Mouse (Mus musculus) splenic B cell, adult 2 months (primary cell): ENCODE data around the gene Ldhb.

Experiments used
- DNase-seq: peaks from one replicate; pipeline ENCODE4 v3.0.0-alpha.2; 2011; ENCODE audit warnings: low read depth, low spot score
- H3K27me3 ChIP-seq: 2 replicates; pipeline ENCODE4 v1.6.1; 2012; ENCODE audit warnings: mild to moderate bottlenecking, low read length, moderate library complexity, mixed read lengths; ENCODE audit not compliant: control insufficient read depth, poor library complexity, insufficient read depth, severe bottlenecking
- H3K36me3 ChIP-seq: 2 replicates; pipeline ENCODE4 v1.6.1; 2012; ENCODE audit warnings: mild to moderate bottlenecking, low read length, moderate library complexity, mixed read lengths; ENCODE audit not compliant: control insufficient read depth, poor library complexity, insufficient read depth, severe bottlenecking

Ldhb gene

DNA sequence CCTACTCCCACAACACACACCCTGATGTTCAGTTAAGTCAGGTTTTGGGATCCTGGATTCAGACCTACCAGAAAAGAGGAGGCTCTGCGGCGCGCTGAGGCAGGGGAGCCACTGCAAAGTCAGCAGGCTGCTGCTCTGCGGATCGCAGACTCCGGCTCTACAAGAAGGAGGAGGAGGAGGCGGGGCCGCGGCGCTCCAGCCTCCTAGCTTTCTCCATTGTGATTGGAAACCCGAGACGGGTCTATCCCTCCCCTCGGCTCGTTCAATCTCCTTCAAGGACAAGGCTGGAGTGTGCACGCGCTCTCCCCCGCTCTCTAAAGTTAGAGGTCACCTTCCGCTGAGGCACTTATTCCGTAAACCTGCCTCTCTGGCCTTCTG lies at the start of gene Ldhb:
Gene Ldhb (minus strand): TSS at position 173 of the 378 bp plus-strand sequence.
- DNase-seq: no peak
- Histone ChIP-seq H3K27me3 (peaks cover 3% of the 10 kb centered on the region; the same call in 1 of the 2 replicates), H3K36me3 (no peaks in the 10 kb centered on the region)

DNA sequence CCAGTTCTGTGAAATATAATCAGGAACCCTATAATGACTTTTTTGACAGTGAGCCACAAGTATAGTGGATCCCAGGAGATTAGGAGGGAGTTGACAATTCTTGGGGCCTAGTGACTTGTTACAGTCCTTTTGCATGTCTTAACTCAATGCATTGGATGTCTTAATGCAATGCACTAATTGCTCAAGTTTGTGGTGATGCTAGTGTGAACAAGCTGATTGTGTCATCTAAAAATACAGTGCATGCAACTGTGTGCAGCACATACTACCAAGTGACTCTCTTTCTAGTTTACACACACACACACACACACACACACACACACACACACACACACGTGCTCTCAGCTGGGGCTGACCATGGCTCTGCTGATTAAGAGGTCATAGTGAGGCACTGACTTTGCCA lies 48.2 kb upstream of the Ldhb start:
- H3K27me3 ChIP-seq: no peaks in the 10 kb centered on the region
- DNase-seq: no peak
- no peaks in the 10 kb centered on the region for H3K36me3 ChIP-seq

DNA sequence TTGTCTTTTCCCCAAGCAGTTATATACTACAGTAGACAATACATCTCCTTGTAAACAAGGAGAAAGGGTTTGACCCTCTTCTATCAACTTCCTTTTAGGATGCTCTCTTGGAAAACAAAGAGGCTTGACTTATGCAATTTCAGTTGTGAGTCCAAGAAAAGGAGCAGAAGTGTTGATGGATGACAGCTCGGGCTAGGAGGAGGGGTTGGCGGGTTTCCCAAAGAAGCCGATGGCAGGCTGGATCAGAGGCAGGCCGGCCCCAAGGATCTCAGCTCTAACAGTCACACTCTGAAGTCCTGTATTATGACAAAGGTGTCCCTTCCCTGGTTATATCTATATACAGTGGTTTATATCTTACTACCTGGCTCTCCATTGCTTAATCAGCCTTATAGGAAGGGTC lies 43.7 kb upstream of the Ldhb start:
- H3K27me3 ChIP-seq: no peaks in the 10 kb centered on the region
- no peaks in the 10 kb centered on the region for H3K36me3 ChIP-seq
- no peak for DNase-seq

DNA sequence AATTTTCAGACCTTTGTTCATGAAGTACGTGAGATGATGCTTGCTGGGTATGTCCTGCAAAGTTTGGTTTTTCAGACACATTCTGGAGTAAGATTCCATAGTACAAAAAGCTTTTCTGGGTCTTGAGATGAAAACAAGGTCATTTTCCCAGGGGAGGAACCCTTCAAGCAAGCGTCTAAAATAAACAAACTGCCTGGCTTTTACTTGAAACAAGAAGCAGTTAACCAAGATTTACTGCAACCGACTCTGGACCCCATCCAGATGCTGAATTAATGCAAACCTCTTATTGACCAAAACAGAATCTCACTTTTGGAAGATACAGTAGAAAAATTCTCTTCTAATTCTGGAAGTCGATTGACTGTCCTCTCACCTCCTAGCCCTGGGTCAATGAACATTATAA lies 43.1 kb upstream of the Ldhb start:
- no peaks in the 10 kb centered on the region for H3K27me3 ChIP-seq
- DNase-seq: no peak
- H3K36me3 ChIP-seq: no peaks in the 10 kb centered on the region

DNA sequence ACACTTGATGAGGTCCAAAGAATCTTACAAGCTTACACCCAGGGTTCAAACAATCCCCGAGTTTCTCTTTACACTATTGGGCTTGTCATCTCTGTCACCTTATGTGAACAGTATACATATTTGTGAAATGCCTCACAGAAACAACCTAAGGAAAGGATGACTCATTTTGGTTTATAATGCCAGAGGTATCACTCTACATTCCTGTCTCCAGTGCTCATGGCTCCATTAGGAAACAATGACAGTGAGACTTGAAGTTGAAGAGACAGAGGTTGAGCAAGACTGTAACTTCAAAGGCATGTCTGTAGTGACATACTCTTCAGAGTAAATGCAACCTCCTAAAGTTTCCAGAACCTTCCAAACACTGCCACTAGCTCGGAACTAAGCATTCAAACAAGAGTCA lies 40.6 kb upstream of the Ldhb start:
- DNase-seq: no peak
- H3K36me3 ChIP-seq: no peaks in the 10 kb centered on the region
- no peaks in the 10 kb centered on the region for H3K27me3 ChIP-seq

DNA sequence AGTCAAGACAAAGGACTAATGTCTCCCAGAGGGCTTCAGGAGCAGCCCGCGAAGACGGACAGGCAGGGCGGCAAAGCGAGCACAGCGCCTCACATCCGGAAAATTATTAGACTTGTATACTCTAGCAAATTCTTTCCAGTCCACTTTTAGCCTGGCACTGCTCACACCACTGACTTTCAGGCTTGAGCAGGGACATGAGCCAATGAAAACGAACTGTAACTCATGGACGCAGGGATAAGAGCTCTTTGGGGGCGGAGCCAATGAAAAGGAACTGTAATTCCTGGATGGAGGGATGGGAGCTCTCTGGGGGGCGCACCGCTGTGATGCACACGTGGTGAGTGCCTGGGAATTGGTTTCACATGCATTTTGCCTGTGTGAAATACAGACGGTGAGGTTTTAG lies 37.4 kb upstream of the Ldhb start:
- Histone ChIP-seq H3K27me3 (no peaks in the 10 kb centered on the region), H3K36me3 (no peaks in the 10 kb centered on the region)
- no peak for DNase-seq

DNA sequence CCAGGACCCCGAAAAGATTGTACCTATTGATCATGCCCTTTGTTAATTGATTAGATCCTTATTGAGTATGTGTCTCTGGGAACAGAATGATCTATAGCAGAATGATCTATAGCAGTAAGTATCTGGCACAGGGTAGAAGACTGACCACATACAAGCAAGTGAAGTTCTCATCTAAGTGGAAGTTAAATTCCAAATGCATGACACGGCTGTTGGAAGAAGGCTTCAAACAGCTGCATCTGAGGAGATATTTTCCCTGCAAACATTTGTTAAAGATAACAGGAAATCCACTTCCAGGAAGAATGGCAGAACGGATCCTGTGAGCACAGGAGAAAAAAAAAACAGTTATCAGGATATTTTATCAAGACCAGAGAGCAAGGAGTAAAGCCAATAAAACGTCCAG lies 35.9 kb upstream of the Ldhb start:
- DNase-seq: no peak
- Histone ChIP-seq H3K27me3 (no peaks in the 10 kb centered on the region), H3K36me3 (no peaks in the 10 kb centered on the region)

DNA sequence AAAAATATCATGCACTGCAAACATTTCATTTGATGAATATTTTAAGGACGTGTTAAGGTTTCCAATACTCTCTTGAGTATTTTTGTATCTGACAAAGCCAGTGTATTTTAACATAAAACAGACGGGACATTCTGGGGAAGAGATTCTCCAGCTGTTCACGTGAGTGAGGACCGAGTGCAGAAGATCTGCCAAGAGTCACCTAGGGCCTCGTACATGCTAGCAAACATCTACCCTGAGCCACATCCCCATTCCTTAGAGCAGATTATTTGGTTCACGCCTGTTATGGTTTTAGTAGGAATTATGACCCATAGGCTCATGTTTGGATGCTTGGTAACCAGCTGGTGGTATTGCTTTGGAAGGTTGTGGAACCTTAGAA lies 35.0 kb upstream of the Ldhb start:
- Histone ChIP-seq H3K36me3 (no peaks in the 10 kb centered on the region), H3K27me3 (no peaks in the 10 kb centered on the region)
- DNase-seq: no peak

DNA sequence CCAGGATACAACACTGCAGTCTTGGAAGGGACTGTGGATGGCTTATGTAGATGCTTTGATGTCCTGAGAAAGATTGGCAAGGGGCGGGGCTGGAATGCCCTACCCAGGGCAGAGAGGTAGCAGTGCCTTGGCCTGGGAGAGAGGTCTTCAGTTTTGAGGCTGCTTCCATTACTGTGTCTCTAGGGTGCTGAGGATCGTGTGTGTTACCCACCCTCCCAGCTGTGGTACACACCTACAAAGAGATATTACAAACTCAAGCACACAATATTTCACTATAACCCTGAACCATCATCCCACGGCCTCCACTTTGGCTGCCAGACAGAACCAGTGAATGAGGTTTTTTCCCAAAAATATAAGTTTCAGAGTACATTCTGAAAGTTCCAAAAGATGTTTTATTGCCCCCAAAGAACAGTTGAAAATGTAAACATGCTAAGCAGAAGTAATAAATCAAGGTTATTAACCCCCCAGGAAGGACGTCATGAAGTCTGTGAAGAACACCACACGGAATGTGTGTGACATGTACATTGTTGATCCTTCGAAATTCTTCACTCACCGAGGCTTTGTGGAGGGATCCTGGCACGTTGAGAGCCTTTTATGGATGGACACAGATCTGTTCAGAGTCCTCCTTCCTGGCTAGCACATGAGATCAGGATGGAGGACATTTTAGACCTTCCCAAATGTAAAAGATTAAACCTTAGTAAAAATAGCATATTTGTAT lies 34.5 kb upstream of the Ldhb start:
- no peaks in the 10 kb centered on the region for H3K27me3 ChIP-seq
- DNase-seq: no peak
- H3K36me3 ChIP-seq: no peaks in the 10 kb centered on the region

DNA sequence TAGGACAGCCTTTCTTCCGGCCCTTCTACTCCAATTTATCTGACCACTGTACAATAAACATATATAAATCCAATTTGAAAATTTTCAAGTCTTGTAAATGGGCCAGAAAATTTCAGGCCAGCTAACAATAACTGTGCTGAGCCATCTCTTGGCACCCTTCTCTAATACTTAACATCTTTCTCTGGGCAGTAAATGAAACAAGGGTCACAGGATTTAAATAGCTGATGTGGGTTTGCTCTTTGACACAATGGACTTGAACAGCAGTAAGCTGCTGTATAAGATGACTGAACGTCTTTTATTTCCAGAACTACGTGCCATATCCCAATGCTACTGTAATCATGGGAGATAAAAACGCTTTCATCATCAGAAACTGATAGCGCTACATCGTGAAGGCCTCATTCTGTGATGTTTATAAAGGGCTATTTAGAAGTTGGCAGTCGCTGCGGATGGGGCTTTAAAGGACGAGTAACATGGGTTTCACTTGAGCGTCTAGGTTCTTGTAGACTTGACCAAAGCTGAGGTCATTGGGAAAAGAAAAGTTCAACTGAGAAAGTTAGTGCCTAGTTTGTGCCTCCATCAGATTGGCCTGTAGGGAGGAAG lies 32.9 kb upstream of the Ldhb start:
- no peak for DNase-seq
- Histone ChIP-seq H3K27me3 (no peaks in the 10 kb centered on the region), H3K36me3 (no peaks in the 10 kb centered on the region)

DNA sequence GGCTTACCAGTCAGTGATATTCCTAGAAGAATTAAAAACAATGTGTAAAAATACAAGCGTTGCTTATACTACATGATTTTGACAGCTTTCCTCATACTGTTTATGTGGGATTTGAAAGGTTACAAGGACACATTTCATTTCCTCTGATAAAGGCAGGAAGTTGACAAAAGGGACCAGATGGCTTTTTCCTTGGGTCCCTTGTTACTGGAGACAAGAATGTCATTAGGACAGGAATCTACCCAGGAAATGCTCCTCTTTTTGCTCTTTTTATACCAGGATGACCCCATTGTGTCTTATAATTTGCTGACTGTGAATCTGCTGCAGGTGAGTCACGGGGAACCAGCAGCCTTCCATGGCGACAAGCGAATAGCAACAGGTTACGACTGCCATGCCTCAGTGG lies 32.4 kb upstream of the Ldhb start:
- no peaks in the 10 kb centered on the region for H3K36me3 ChIP-seq
- no peak for DNase-seq
- H3K27me3 ChIP-seq: no peaks in the 10 kb centered on the region

DNA sequence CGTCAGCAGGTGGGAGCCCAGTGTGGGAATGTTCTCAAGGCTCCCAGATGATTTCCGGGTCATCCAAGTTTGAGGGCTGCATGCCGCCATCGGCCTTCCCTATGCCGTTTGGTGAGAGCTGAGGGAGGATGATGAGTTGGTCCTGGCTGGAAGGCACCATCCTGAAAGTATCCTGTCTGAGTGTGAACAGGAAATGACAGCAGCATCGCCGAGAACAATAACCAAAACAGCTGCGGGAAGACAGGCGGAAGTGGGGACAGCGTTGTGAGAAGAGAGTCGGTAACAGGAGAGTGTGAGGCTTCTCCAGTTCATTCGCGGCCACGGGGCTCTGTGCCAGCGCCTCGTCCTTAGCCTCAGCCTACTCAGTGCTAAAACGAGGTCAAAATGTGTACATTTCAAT lies 30.7 kb upstream of the Ldhb start:
- Histone ChIP-seq H3K27me3 (no peaks in the 10 kb centered on the region), H3K36me3 (no peaks in the 10 kb centered on the region)
- DNase-seq: no peak

DNA sequence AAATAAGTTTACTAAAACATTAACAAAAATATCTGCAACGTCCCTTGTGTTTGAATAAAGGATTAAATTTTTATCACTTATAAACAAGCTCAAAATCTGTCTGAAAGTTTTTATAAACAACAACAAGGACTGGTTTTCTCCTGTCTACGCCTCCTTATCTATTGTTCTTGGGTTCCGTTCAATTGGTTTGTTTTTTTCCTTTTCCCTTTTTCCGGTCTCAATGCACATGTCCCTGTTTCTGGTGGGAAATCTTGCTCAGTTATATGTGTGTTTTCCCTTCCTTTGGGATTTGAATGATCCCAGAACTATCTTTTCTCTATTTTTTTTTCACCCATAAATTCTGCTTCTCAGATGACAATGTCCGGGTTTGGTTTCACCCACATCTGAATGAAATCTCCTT lies 25.7 kb upstream of the Ldhb start:
- DNase-seq: no peak
- no peaks in the 10 kb centered on the region for H3K36me3 ChIP-seq
- no peaks in the 10 kb centered on the region for H3K27me3 ChIP-seq

DNA sequence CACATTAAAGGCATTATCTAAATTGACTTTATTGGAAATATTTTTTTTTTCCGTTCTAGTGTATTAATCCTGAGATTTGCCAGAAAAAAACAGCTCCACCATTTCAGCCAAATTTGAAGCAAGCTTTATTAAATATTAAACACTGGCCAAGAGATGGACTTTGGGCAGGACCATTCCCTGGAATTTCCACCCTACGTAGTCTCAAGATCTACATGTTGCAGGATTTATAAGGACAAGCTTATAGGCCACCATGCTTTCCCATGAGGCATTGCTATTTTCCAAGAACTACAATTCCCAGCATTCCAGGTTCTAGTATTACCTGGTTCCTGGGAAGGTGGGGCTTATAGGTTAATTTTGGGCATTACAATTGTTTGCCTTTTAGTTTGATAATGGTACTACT lies 24.9 kb upstream of the Ldhb start:
- H3K27me3 ChIP-seq: no peaks in the 10 kb centered on the region
- H3K36me3 ChIP-seq: no peaks in the 10 kb centered on the region
- no peak for DNase-seq

DNA sequence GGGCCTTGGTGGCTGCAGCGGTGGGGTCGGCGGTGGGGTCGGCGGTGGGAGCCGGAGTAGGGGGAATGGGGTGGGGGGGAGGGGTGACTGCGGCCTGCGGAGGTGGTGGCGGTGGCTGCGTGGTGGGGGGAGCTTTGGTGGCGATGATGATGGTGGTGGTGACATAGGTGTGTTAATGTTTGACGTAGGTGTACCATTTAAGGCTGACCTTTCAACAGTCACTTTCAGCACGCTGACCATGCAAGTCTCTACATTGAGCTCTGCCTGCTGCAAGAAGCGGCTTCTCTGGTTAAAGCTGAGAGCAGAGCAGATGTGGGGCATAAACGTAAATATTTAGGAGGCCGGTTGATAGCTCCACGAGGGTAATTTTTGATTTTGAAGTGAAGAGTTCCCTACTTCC lies 24.4 kb upstream of the Ldhb start:
- DNase-seq: no peak
- no peaks in the 10 kb centered on the region for H3K36me3 ChIP-seq
- H3K27me3 ChIP-seq: no peaks in the 10 kb centered on the region

DNA sequence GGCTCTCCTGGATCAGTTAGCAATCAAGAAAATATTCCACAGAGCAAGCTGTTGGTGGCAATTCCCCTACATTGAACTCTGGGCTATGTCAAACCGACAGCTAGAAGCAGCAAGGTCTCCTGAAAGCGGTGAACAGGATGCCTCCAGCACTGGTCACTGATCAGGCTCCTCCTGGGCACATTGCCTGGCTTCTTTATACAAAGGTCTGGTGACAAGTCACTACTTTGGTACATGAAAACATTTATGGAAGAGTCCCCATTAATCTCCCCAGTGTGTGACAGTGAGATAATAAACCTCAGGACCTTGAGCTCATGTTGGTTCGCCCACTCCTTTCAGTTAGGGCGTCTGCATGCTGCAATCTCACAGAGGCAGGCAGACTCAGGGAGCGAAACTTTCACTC lies 22.6 kb upstream of the Ldhb start:
- DNase-seq: no peak
- no peaks in the 10 kb centered on the region for H3K36me3 ChIP-seq
- no peaks in the 10 kb centered on the region for H3K27me3 ChIP-seq
